Mouse (Mus musculus): ENCODE results near the gene Fosb. TPM values are rescaled to one million over a fixed set of nuclear protein-coding genes. Genes with fewer than 3 reads are reported as not detected.

Fosb gene
- polyA plus RNA-seq, 1 experiment from 2014 or later: 0.27 TPM

DNA sequence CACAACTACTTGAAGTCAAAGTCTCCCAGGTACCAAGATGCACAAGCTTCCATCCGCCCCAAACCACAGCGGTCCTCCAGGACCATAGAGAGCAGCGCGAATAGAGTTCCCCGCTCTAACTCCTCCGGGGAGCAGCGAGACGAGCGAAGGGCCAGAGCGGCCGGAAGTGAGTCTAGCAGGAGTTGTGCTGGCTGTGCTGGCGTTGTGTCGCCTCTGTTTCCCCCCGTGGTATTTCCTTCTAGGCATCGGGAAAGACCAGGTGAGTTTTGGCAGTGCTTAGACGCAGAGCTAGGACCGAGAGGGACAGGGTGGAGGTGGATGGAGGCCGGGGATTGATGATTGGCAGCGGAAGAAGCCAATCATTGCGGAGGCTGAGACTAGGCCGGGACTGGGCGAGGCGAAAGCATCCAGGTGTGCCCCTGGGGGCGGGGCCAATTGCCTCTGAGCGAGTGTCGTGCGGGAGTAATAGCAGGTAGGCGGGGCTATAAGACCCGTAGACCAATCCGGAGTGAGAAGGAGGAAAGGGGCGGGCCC, 35.2 kb upstream of the Fosb start:
- H3K27me3 ChIP-seq (ENCODE audit: control insufficient read depth, insufficient read depth, low read length): 0 out of 2 replicates have a peak, but pooled peaks cover 5% of the 10 kb centered on the region
- H3K4me2 ChIP-seq (ENCODE audit: low read depth, low read length): peak overlapping the region; percentile 90
- under 1% methylated on average over 31 of the region's 31 CpGs for WGBS
- peaks cover 21% of the 10 kb centered on the region for H3K4me1 ChIP-seq (ENCODE audit: control insufficient read depth, insufficient read depth, low read length)
- H3K36me3 ChIP-seq (ENCODE audit: control insufficient read depth, insufficient read depth, low read length): 0 out of 2 replicates have a peak, but pooled peaks cover 4% of the 10 kb centered on the region
- no peaks in the 10 kb centered on the region for H3K9me3 ChIP-seq (replicated peaks; ENCODE audit: control insufficient read depth, low read length)
- peak overlapping the region; percentile 88 for H3K4me3 ChIP-seq (replicated peaks; ENCODE audit: low read length)
- peak overlapping the region; percentile 92 for H3K27ac ChIP-seq (ENCODE audit: low read length)
- ATAC-seq (ENCODE audit: insufficient read depth, low FRiP score): peak; percentile 95
- H3K9ac ChIP-seq (ENCODE audit: low read length): peak overlapping the region; percentile 87

DNA sequence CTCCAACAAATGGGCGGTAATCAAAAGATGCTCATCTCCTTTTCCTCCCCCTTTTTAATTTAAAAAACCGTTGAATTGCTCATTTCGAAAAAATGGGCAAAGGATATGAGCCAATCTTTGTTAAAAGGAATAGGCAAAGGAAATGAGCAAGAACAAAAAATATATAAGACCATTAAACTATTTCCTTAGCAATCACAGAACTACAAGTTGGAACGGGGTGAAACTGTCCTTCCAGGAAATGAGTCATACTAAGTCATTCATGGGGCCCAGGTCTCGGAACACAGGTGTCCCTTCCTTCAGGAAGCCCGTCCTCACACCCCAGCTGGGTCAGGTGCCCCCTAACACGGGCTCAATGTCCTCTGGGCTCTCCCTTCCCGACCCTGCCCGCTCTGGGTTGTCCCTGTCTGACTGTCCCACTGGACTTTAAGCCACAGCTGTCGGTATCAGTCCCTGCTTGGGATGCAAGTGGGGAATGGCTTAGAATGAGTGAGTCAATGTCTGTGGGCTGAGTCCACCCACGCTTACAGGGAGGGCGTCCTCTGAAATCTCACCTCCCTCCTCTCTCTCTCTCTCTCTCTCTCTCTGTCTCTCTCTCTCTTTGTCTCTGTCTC, 34.5 kb upstream of the Fosb start, which contains the start of gene Ercc1:
Gene Ercc1, plus strand, starts transcription at position 542 of the 611 bp plus-strand sequence.
- H3K36me3 ChIP-seq (ENCODE audit: control insufficient read depth, insufficient read depth, low read length): 0 out of 2 replicates have a peak, but pooled peaks cover 4% of the 10 kb centered on the region
- no peak for ATAC-seq (ENCODE audit: insufficient read depth, low FRiP score)
- H3K4me1 ChIP-seq (ENCODE audit: control insufficient read depth, insufficient read depth, low read length): peaks cover 21% of the 10 kb centered on the region

DNA sequence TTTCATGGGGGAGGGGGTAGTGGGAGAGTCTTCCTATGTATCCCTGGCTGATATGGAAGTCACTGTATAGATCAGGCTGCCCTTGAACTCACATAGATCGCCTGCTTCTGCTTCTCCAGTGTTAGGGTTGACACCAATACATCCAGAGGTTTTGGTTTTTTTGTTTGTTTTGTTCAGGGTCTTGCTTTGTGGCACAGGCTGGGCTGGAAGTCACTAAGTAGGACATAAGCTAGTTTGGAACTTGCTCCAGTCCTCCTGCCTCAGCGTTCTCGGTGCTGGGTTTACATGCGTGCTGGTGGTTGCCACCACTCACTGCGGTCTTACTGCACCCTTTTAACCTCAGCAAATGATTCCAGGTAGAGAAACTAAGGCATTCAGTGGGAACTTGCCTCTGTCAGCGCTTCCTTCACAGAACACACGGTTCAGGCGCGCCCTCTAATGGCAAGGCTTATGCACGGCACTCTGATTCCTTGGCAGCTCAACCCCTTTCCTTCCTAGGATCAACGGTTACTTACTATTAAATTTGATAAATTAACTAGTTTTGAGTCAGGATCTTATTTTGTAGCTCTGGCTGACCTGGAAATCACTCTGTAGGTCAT, 33.5 kb upstream of the Fosb start:
- Histone ChIP-seq H3K9me3 (replicated peaks; ENCODE audit: control insufficient read depth, low read length) (no peaks in the 10 kb centered on the region), H3K4me1 (ENCODE audit: control insufficient read depth, insufficient read depth, low read length) (peaks cover 21% of the 10 kb centered on the region), H3K27ac (ENCODE audit: low read length) (no peak overlapping the region), H3K36me3 (ENCODE audit: control insufficient read depth, insufficient read depth, low read length) (0 out of 2 replicates have a peak, but pooled peaks cover under 1% of the 10 kb centered on the region), H3K4me3 (replicated peaks; ENCODE audit: low read length) (0 out of 2 replicates have a peak overlapping the region, but pooled peaks have one; percentile 6), H3K9ac (ENCODE audit: low read length) (no peak overlapping the region), H3K4me2 (ENCODE audit: low read depth, low read length) (peak overlapping the region; percentile 94), H3K27me3 (ENCODE audit: control insufficient read depth, insufficient read depth, low read length) (0 out of 2 replicates have a peak, but pooled peaks cover 5% of the 10 kb centered on the region)
- no peak for ATAC-seq (ENCODE audit: insufficient read depth, low FRiP score)
- under 1% methylated on average over 11 of the region's 11 CpGs for WGBS

More for the DNA sequence above, 34.5 kb upstream of the Fosb start, which contains the start of gene Ercc1:
- 0 out of 2 replicates have a peak, but pooled peaks cover 5% of the 10 kb centered on the region for H3K27me3 ChIP-seq (ENCODE audit: control insufficient read depth, insufficient read depth, low read length)
- peak within 1 kb of the TSS; percentile 92 for H3K27ac ChIP-seq (ENCODE audit: low read length)
- WGBS: 20% methylated on average over 12 of the region's 12 CpGs
- peak within 1 kb of the TSS; percentile 87 for H3K9ac ChIP-seq (ENCODE audit: low read length)
- H3K9me3 ChIP-seq (replicated peaks; ENCODE audit: control insufficient read depth, low read length): no peaks in the 10 kb centered on the region
- peak within 1 kb of the TSS; percentile 88 for H3K4me3 ChIP-seq (replicated peaks; ENCODE audit: low read length)
- H3K4me2 ChIP-seq (ENCODE audit: low read depth, low read length): peak within 1 kb of the TSS; percentile 90

DNA sequence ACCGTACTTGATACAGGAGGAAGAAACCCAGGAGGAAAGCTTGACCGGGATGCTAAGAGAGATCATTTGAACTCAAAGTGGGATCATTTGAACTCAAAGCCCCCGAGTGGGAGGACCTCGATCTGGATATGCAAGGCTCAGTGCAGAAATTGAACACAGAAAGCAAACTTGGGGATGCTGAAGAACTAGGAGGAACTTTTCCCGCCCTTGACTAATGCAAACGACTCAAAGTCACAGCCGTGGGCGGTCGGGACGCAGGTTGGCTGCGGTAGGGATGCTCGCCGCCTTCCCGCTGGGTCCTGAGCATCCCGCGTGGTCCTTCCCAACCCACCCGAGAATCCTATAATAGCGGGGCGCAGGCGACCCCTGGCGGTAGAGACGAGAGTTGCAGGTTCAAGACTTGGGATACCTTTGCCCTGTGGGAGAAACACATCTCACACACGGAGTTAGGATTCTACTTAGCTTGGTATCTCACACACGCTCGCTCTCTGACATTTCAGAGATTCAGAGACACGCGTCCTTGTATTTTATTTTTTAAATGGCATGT, 32.7 kb upstream of the Fosb start:
- no peaks in the 10 kb centered on the region for H3K9me3 ChIP-seq (replicated peaks; ENCODE audit: control insufficient read depth, low read length)
- under 1% methylated on average over 27 of the region's 27 CpGs for WGBS
- peak overlapping the region; percentile 55 for H3K4me3 ChIP-seq (replicated peaks; ENCODE audit: low read length)
- no peak; the same call in 1 of the 2 replicates for ATAC-seq (ENCODE audit: insufficient read depth, low FRiP score)
- no peaks in the 10 kb centered on the region for H3K36me3 ChIP-seq (ENCODE audit: control insufficient read depth, insufficient read depth, low read length)
- peak overlapping the region; percentile 94 for H3K4me2 ChIP-seq (ENCODE audit: low read depth, low read length)
- H3K27me3 ChIP-seq (ENCODE audit: control insufficient read depth, insufficient read depth, low read length): 0 out of 2 replicates have a peak, but pooled peaks cover 5% of the 10 kb centered on the region
- H3K4me1 ChIP-seq (ENCODE audit: control insufficient read depth, insufficient read depth, low read length): peaks cover 21% of the 10 kb centered on the region
- H3K9ac ChIP-seq (ENCODE audit: low read length): peak overlapping the region; percentile 75
- peak overlapping the region; percentile 80 for H3K27ac ChIP-seq (ENCODE audit: low read length)

DNA sequence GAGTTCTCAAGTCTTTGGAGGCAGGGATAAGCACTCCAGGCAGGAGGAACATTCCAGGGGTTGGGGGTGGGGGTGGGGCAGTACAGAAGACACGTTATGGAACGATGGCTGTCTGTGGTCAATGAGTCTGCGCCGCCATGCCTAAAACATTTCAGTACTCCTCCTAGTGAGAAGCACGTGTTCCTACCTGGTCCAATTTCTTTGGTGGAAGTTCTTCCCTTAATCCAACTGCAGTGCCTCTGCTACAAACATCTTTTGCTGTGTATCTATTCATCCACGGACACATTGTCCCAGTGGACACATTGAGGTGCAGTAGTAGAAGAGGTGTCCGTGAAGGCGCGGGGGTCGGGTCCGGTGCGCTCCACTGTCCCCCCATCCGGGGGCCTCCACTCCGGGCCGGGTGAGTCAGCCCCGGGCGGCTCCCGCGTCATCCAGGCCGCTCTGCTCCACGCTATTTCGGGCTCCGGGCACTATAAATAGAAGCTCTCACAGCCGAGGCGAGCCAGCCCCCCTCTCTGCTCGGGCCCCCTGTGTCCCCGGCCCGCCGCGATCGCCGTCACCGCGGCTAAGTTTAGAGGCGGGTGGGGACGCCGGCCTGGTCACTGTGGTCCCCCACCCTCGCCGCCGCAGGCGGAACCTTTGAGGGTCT, 32.0 kb upstream of the Fosb start:
- H3K27ac ChIP-seq (ENCODE audit: low read length): peak overlapping the region; percentile 80
- H3K4me3 ChIP-seq (replicated peaks; ENCODE audit: low read length): peak overlapping the region; percentile 55
- 0 out of 2 replicates have a peak, but pooled peaks cover 5% of the 10 kb centered on the region for H3K27me3 ChIP-seq (ENCODE audit: control insufficient read depth, insufficient read depth, low read length)
- peak; percentile 30; the same call in 1 of the 2 replicates for ATAC-seq (ENCODE audit: insufficient read depth, low FRiP score)
- H3K36me3 ChIP-seq (ENCODE audit: control insufficient read depth, insufficient read depth, low read length): no peaks in the 10 kb centered on the region
- H3K9me3 ChIP-seq (replicated peaks; ENCODE audit: control insufficient read depth, low read length): no peaks in the 10 kb centered on the region
- peak overlapping the region; percentile 75 for H3K9ac ChIP-seq (ENCODE audit: low read length)
- WGBS: under 1% methylated on average over 41 of the region's 41 CpGs
- H3K4me2 ChIP-seq (ENCODE audit: low read depth, low read length): peak overlapping the region; percentile 94
- peaks cover 21% of the 10 kb centered on the region for H3K4me1 ChIP-seq (ENCODE audit: control insufficient read depth, insufficient read depth, low read length)

DNA sequence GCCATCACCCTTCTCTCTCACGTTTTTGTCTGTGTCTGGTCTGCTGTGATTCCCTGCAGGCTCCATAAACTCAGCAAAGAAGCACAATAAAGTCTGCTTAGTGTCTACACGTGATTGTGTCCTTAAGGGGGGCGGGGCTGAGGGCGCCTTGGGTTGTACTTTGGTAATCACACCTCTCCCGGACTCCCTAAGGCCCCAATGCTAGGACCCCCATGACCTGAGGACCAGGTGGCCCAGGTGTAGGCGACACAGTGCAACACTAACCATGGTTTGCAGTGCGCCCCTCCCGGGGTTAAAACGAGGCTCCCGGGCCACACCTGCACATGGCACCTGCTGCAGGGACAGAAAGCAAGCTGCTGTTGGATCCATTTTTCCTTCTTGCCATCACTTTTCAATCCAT, 31.4 kb upstream of the Fosb start:
- Histone ChIP-seq H3K27ac (ENCODE audit: low read length) (no peak overlapping the region), H3K9me3 (replicated peaks; ENCODE audit: control insufficient read depth, low read length) (no peaks in the 10 kb centered on the region), H3K36me3 (ENCODE audit: control insufficient read depth, insufficient read depth, low read length) (no peaks in the 10 kb centered on the region), H3K4me1 (ENCODE audit: control insufficient read depth, insufficient read depth, low read length) (peaks cover 21% of the 10 kb centered on the region), H3K9ac (ENCODE audit: low read length) (no peak overlapping the region), H3K4me2 (ENCODE audit: low read depth, low read length) (peak overlapping the region; percentile 94), H3K4me3 (replicated peaks; ENCODE audit: low read length) (peak overlapping the region; percentile 55; the same call in 1 of the 2 replicates), H3K27me3 (ENCODE audit: control insufficient read depth, insufficient read depth, low read length) (0 out of 2 replicates have a peak, but pooled peaks cover 5% of the 10 kb centered on the region)
- no peak for ATAC-seq (ENCODE audit: insufficient read depth, low FRiP score)
- 17% methylated on average over 10 of the region's 10 CpGs for WGBS

DNA sequence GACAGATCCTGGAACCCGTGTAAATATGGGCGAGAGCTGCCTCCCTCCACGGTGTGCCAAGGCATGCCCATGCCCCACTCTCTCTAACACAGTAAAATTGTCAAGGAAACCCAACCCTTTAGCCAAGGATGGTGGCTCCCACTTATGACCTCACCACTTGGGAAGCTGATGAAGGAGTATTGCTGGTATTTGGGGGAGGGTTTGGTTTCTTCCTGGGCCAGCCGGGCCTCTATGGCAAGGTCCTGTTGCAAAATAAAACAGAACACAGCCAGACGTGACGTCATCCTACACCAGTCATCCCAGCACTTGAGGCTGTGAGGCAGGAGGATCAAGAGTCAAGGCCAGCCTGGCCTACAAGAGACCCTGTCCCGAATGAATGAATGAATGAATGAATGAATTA, 28.7 kb upstream of the Fosb start:
- Histone ChIP-seq H3K27ac (ENCODE audit: low read length) (no peak overlapping the region), H3K36me3 (ENCODE audit: control insufficient read depth, insufficient read depth, low read length) (no peaks in the 10 kb centered on the region), H3K9me3 (replicated peaks; ENCODE audit: control insufficient read depth, low read length) (no peaks in the 10 kb centered on the region), H3K4me3 (replicated peaks; ENCODE audit: low read length) (no peak overlapping the region), H3K9ac (ENCODE audit: low read length) (no peak overlapping the region), H3K4me2 (ENCODE audit: low read depth, low read length) (no peak overlapping the region), H3K4me1 (ENCODE audit: control insufficient read depth, insufficient read depth, low read length) (peaks cover 10% of the 10 kb centered on the region), H3K27me3 (ENCODE audit: control insufficient read depth, insufficient read depth, low read length) (0 out of 2 replicates have a peak, but pooled peaks cover 5% of the 10 kb centered on the region)
- 59% methylated on average over 7 of the region's 7 CpGs for WGBS
- no peak for ATAC-seq (ENCODE audit: insufficient read depth, low FRiP score)

DNA sequence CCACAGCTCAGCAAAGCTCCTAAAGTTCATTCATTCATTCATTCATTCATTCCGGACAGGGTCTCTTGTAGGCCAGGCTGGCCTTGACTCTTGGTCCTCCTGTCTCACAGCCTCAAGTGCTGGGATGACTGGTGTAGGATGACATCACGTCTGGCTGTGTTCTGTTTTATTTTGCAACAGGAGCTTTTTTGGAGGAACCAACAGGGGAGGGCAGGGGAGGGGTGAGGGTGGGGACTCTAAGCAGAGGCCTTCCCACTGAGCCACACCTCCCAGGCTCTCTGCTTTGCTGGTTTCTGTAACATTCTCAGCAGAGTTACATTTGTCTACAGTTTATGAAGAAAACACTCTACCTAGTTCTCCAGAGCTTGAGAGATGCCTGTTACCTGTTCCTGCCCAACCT, 28.2 kb upstream of the Fosb start:
- no peak for ATAC-seq (ENCODE audit: insufficient read depth, low FRiP score)
- 54% methylated on average over 2 of the region's 2 CpGs for WGBS
- H3K36me3 ChIP-seq (ENCODE audit: control insufficient read depth, insufficient read depth, low read length): no peaks in the 10 kb centered on the region
- H3K9ac ChIP-seq (ENCODE audit: low read length): no peak overlapping the region
- H3K9me3 ChIP-seq (replicated peaks; ENCODE audit: control insufficient read depth, low read length): no peaks in the 10 kb centered on the region
- peaks cover 13% of the 10 kb centered on the region for H3K4me1 ChIP-seq (ENCODE audit: control insufficient read depth, insufficient read depth, low read length)
- H3K27ac ChIP-seq (ENCODE audit: low read length): no peak overlapping the region
- H3K4me2 ChIP-seq (ENCODE audit: low read depth, low read length): no peak overlapping the region
- H3K27me3 ChIP-seq (ENCODE audit: control insufficient read depth, insufficient read depth, low read length): 0 out of 2 replicates have a peak, but pooled peaks cover 5% of the 10 kb centered on the region
- no peak overlapping the region for H3K4me3 ChIP-seq (replicated peaks; ENCODE audit: low read length)
